Mouse (Mus musculus): ENCODE data around the gene Atp6v0c. TPM values are rescaled to one million over a fixed set of nuclear protein-coding genes. Genes with fewer than 3 reads are reported as not detected.

Atp6v0c gene
- total and polyA plus RNA-seq, 2 experiments from 2014 or later, result 489 to 2,006 TPM

DNA sequence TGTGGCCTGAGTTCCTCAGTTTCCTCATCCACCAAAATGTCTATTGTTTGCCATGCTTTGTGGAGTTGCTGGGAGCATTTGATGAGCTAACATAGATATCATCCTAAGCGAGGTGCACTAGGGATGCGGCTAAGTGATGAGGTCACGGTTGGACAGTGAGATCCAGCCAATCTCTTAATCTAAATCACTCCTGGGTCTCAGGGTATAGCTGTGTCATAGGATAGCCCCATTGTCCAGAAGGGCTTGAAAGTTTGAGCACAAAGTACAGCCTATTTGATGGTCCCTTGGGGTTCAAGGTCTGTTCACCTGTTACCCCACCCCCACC, 40.4 kb upstream of the Atp6v0c start:
- 65% methylated on average over 3 of the region's 3 CpGs for WGBS
- Histone ChIP-seq H3K9ac (no peak overlapping the region), H3K4me2 (ENCODE audit: low read depth) (peak overlapping the region; percentile 97; the same call in 1 of the 2 replicates), H3K4me3 (ENCODE audit: low read depth, low read length) (peak overlapping the region; percentile 52; the same call in 1 of the 2 replicates), H3K27ac (ENCODE audit: low read depth, low read length) (no peak overlapping the region), H3K4me1 (ENCODE audit: insufficient read depth) (peaks cover 49% of the 10 kb centered on the region), H3K9me3 (ENCODE audit: low read length) (no peaks in the 10 kb centered on the region), H3K27me3 (ENCODE audit: insufficient read depth, low read length) (no peaks in the 10 kb centered on the region), H3K36me3 (ENCODE audit: insufficient read depth) (no peaks in the 10 kb centered on the region)
- DNase-seq (no peak), ATAC-seq (no peak)
- TF ChIP-seq CTCF (IDR thresholded peaks at IDR 0.05; ENCODE audit: low read depth), result no peak

DNA sequence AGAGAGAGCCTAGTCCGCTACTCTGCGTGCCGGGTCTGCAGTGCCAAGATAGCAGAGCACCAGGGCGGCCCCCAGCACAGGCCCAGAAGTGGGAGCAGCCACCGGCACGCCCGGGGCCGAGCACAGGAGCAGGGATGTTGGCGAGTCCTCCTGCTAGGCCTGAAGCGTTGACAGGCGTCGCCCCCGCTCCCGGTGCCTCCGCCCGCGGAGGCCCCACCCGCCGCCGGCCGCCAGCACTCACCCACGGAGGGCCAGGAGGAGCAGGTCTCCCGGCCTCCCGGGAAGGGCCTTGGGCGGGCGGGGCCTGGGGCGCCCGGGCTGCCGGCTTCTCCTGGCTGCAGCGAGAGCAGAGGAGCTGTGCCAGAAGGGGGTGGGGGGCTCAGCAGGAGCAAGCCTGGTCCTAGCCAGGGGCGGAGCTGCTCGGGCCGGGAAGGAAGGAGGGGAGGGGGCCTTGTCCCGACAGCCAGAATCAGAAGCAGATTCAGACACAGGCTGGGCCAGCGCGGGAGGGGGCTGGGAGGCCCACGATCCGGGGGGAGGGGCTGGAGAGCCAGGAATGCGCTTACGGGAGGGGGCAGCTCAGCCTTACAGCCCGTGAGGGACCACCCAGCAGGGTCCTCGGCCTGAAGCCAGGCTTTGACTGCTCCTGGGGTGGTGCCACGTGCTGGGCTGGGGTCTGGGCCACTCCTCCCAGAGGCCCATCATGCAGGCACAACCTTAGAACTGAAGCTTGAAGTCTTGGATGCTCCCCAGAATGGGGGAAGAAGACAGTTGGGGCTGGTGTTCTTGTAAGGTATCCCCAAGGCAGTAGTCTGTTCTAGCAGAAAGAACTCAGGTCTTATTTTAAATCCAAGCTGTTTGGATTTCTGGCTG, 39.8 kb upstream of the Atp6v0c start, which contains the start of gene Ntn3:
TSS of gene Ntn3 (minus strand) at position 489 of the 873 bp plus-strand sequence.
- Histone ChIP-seq H3K4me2 (ENCODE audit: low read depth) (peak within 1 kb of the TSS; percentile 97), H3K4me1 (ENCODE audit: insufficient read depth) (peaks cover 55% of the 10 kb centered on the region), H3K27me3 (ENCODE audit: insufficient read depth, low read length) (no peaks in the 10 kb centered on the region), H3K9ac (peak within 1 kb of the TSS; percentile 81), H3K9me3 (ENCODE audit: low read length) (no peaks in the 10 kb centered on the region), H3K36me3 (ENCODE audit: insufficient read depth) (no peaks in the 10 kb centered on the region), H3K27ac (ENCODE audit: low read depth, low read length) (peak within 1 kb of the TSS; percentile 77), H3K4me3 (ENCODE audit: low read depth, low read length) (peak within 1 kb of the TSS; percentile 52)
- ATAC-seq (peak; percentile 11), DNase-seq (peak; percentile 75)
- no peak for TF ChIP-seq CTCF (IDR thresholded peaks at IDR 0.05; ENCODE audit: low read depth)
- WGBS, result under 1% methylated on average over 33 of the region's 43 CpGs

- Histone ChIP-seq H3K4me1 (ENCODE audit: insufficient read depth) (peaks cover 58% of the 10 kb centered on the region), H3K4me3 (ENCODE audit: low read depth, low read length) (peak overlapping the region; percentile 52), H3K27me3 (ENCODE audit: insufficient read depth, low read length) (no peaks in the 10 kb centered on the region), H3K4me2 (ENCODE audit: low read depth) (peak overlapping the region; percentile 97), H3K36me3 (ENCODE audit: insufficient read depth) (no peaks in the 10 kb centered on the region), H3K27ac (ENCODE audit: low read depth, low read length) (peak overlapping the region; percentile 77), H3K9ac (peak overlapping the region; percentile 81), H3K9me3 (ENCODE audit: low read length) (no peaks in the 10 kb centered on the region)
- no peak for TF ChIP-seq CTCF (IDR thresholded peaks at IDR 0.05; ENCODE audit: low read depth)
- no peak for ATAC-seq
- DNase-seq, result no peak
- 3% methylated on average over 29 of the region's 29 CpGs for WGBS
These were observed 39.1 kb upstream of the Atp6v0c start for GRCm38 (mm10) chr17:24208641-24209042.

DNA sequence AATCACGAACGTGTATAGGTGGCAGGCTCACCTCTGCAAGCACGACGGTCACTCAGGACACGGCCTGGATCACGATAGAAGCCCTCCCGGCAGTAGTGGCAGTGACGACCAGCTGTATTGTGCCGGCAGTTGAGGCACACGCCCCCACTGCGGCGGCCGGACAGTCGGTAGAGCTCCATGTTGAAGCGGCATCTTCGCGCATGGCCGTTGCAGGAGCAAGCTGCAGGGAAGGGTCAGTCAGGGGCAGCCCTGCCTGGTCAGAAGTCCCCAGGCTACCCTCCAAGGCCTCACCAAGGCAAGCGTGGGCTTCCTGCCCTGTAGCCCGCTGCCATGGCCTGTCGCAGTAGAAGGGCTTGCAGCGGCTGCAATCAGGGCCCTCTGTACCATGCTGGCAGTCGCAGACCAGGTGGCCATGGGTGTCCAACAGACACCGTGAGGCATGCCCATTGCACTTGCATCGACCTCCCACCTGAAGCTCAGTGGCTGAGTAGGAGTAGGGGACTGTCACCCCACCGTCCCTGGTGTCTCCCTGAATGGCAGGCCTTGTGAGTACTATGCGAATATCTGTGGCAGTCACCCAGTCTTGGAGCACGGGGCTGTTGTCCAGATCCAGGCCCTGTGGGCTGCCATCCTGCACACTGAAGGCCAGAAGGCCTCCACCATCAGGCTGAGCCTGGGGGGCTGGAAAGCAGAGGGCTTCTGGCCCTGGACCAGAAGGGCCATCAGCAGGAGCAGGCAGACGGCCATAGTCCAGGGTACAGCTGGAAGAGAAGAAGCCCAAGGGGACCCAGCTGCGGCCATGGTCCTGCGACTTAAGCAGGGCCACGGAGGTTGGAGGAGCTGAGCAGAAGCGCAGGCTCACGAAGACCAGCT, 38.5 kb upstream of the Atp6v0c start:
- Histone ChIP-seq H3K36me3 (ENCODE audit: insufficient read depth) (no peaks in the 10 kb centered on the region), H3K4me3 (ENCODE audit: low read depth, low read length) (peak overlapping the region; percentile 52), H3K9ac (peak overlapping the region; percentile 81), H3K27ac (ENCODE audit: low read depth, low read length) (no peak overlapping the region), H3K27me3 (ENCODE audit: insufficient read depth, low read length) (no peaks in the 10 kb centered on the region), H3K9me3 (ENCODE audit: low read length) (no peaks in the 10 kb centered on the region), H3K4me1 (ENCODE audit: insufficient read depth) (peaks cover 58% of the 10 kb centered on the region), H3K4me2 (ENCODE audit: low read depth) (peak overlapping the region; percentile 97)
- ATAC-seq (no peak), DNase-seq (peak; percentile 11)
- whole genome bisulfite sequencing, result 66% methylated on average over 34 of the region's 34 CpGs
- no peak for TF ChIP-seq CTCF (IDR thresholded peaks at IDR 0.05; ENCODE audit: low read depth)

- no peaks in the 10 kb centered on the region for H3K36me3 ChIP-seq (ENCODE audit: insufficient read depth)
- H3K4me2 ChIP-seq (ENCODE audit: low read depth), result peak overlapping the region; percentile 97
- H3K27me3 ChIP-seq (ENCODE audit: insufficient read depth, low read length), result no peaks in the 10 kb centered on the region
- H3K9me3 ChIP-seq (ENCODE audit: low read length), result no peaks in the 10 kb centered on the region
- peak; percentile 49 for ATAC-seq
- peaks cover 55% of the 10 kb centered on the region for H3K4me1 ChIP-seq (ENCODE audit: insufficient read depth)
- peak overlapping the region; percentile 79 for H3K9ac ChIP-seq
- TF ChIP-seq CTCF (IDR thresholded peaks at IDR 0.05; ENCODE audit: low read depth), result peak; percentile 39
- peak; percentile 84 for DNase-seq
- WGBS, result 7% methylated on average over 59 of the region's 62 CpGs
- H3K4me3 ChIP-seq (ENCODE audit: low read depth, low read length), result peak overlapping the region; percentile 65
- H3K27ac ChIP-seq (ENCODE audit: low read depth, low read length), result peak overlapping the region; percentile 76
These were observed 37.2 kb upstream of the Atp6v0c start for GRCm38 (mm10) chr17:24206451-24207351.

DNA sequence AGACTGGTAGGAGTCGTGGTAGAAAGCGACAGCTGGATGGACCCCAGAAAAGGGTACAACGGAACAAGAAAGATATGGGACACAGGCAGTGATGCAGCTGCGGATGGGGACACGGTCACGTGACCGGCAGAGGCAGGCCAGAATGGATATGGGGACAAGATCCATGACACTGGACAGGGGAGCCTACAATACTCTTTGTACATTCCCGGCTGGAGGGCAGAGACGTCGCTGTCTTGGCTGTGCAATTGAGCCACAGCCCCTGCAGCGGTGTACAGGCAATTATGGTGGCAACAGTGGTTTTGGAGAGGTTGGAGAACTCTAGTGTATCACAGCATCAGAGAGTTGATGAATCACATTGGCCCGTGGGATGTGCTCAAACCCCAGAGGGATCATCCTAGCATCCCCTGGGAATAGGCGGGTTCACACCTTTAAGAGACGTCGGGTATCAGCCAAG, 36.4 kb upstream of the Atp6v0c start:
- H3K4me3 ChIP-seq (ENCODE audit: low read depth, low read length), result peak overlapping the region; percentile 65
- no peaks in the 10 kb centered on the region for H3K9me3 ChIP-seq (ENCODE audit: low read length)
- H3K4me1 ChIP-seq (ENCODE audit: insufficient read depth), result peaks cover 47% of the 10 kb centered on the region
- TF ChIP-seq CTCF (IDR thresholded peaks at IDR 0.05; ENCODE audit: low read depth), result no peak
- no peaks in the 10 kb centered on the region for H3K36me3 ChIP-seq (ENCODE audit: insufficient read depth)
- WGBS, result 6% methylated on average over 15 of the region's 15 CpGs
- DNase-seq (no peak), ATAC-seq (peak; percentile 8)
- no peaks in the 10 kb centered on the region for H3K27me3 ChIP-seq (ENCODE audit: insufficient read depth, low read length)
- peak overlapping the region; percentile 76 for H3K27ac ChIP-seq (ENCODE audit: low read depth, low read length)
- H3K9ac ChIP-seq, result peak overlapping the region; percentile 79
- H3K4me2 ChIP-seq (ENCODE audit: low read depth), result peak overlapping the region; percentile 97
